28 mouse cellular contexts compared by ENCODE assay signal in genomic region chr10:66745871-66746270, GRCm38 (mm10).
"Had no signal": no experiment of that assay in that cellular context is flagged by ENCODE, and none has a peak within 500 bp of the region (broad histone marks: within the 10 kb centered on the region; RNA-seq: fewer than 3 reads in every experiment).

No protein-coding gene starts in this region.

- H3K9me3 ChIP-seq: embryonic facial prominence, embryonic 10.5 days; embryonic facial prominence, embryonic 12.5 days; embryonic facial prominence, embryonic 13.5 days; embryonic facial prominence, embryonic 15.5 days; forebrain, embryonic 10.5 days; forebrain, embryonic 12.5 days; forebrain, embryonic 13.5 days; forebrain, embryonic 15.5 days had no signal

- DNase-seq: cerebellum, adult 18-20 months; cerebellum, adult 2 months; cerebellum, adult 8-10 months; cerebellum, adult 9-10 months; cerebellum, adult 9-11 months; cerebellum, postnatal 10 days; cerebellum, postnatal 14 days; cerebellum, postnatal 25 days; cerebellum, postnatal 36 days; embryo, embryonic 11 days; forebrain, postnatal 0 days; gastrocnemius, adult 2 months; gastrocnemius, postnatal 10 days; gastrocnemius, postnatal 14 days; gastrocnemius, postnatal 25 days; gastrocnemius, postnatal 36 days; heart, adult 18-20 months had no signal

- H3K4me3 ChIP-seq: embryonic facial prominence, embryonic 10.5 days; embryonic facial prominence, embryonic 12.5 days; embryonic facial prominence, embryonic 13.5 days; embryonic facial prominence, embryonic 15.5 days; erythroblast, embryonic 14.5 days; forebrain, embryonic 10.5 days; forebrain, embryonic 12.5 days; forebrain, embryonic 13.5 days; forebrain, embryonic 15.5 days; gastrocnemius, adult 2 months had no signal

- H3K4me1 ChIP-seq: embryonic facial prominence, embryonic 10.5 days; embryonic facial prominence, embryonic 12.5 days; embryonic facial prominence, embryonic 13.5 days; embryonic facial prominence, embryonic 15.5 days; forebrain, embryonic 15.5 days had no signal

- ATAC-seq: forebrain, embryonic 13.5 days; forebrain, embryonic 14.5 days; forebrain, embryonic 15.5 days; forebrain, embryonic 16.5 days; forebrain, postnatal 0 days had no signal

- H3K36me3 ChIP-seq: embryonic facial prominence, embryonic 10.5 days; embryonic facial prominence, embryonic 12.5 days; embryonic facial prominence, embryonic 13.5 days; embryonic facial prominence, embryonic 15.5 days; forebrain, embryonic 10.5 days; forebrain, embryonic 12.5 days; forebrain, embryonic 15.5 days had no signal

- H3K27ac ChIP-seq: embryonic facial prominence, embryonic 10.5 days; embryonic facial prominence, embryonic 12.5 days; embryonic facial prominence, embryonic 13.5 days; embryonic facial prominence, embryonic 15.5 days; forebrain, embryonic 10.5 days; forebrain, embryonic 12.5 days; forebrain, embryonic 13.5 days; forebrain, embryonic 15.5 days; gastrocnemius, adult 2 months had no signal

- H3K27me3 ChIP-seq: embryonic facial prominence, embryonic 12.5 days; embryonic facial prominence, embryonic 13.5 days; embryonic facial prominence, embryonic 15.5 days; forebrain, embryonic 12.5 days; forebrain, embryonic 13.5 days; forebrain, embryonic 15.5 days had no signal
